Mouse (Mus musculus): ENCODE data around the gene Gm49369.

- TF ChIP-seq POLR2A (IDR thresholded peaks at IDR 0.05; ENCODE audit: low read depth, low read length) (no peak), CTCF (IDR thresholded peaks at IDR 0.05; ENCODE audit: extremely low read depth, insufficient read length, insufficient replicate concordance, low read depth, low read length) (no peak)
Measured at GRCm38 (mm10) chr7:142394261-142395190, 12.1 kb upstream of the Gm49369 start.
